Mouse (Mus musculus): Measurements from ENCODE around the gene Ptprs.

- TF ChIP-seq POLR2A (IDR thresholded peaks at IDR 0.05; ENCODE audit: extremely low read depth, insufficient read depth, low read length), result no peak
- TF ChIP-seq CTCF (IDR thresholded peaks at IDR 0.05; ENCODE audit: extremely low read depth, insufficient read depth, low read length), result no peak
Measured at GRCm38 (mm10) chr17:56442316-56442715, 34.0 kb downstream of the Ptprs start.

Measured in cortical plate, adult 2 months (tissue).